Mouse (Mus musculus) lung, postnatal 0 days (tissue): Measurements from ENCODE around the gene Xbp1.
"Not testable (repeated sequence)": the region's sequence is repeated elsewhere in the genome, so short reads cannot be mapped to it uniquely, and the experiment has no call there.

Experiments used
- CTCF ChIP-seq: IDR thresholded peaks from 2 replicates; pipeline ENCODE4 v1.5.1; 2016; ENCODE audit warnings: antibody characterized with exemption, mild to moderate bottlenecking
- EP300 ChIP-seq: IDR thresholded peaks from 2 replicates; pipeline ENCODE4 v1.6.1; 2016; ENCODE audit warnings: antibody characterized with exemption, mild to moderate bottlenecking, control low read depth

- TF ChIP-seq CTCF, EP300: not testable (repeated sequence)
These were observed 17.0 kb downstream of the Xbp1 start for GRCm38 (mm10) chr11:5537454-5537853.
